Mouse (Mus musculus) right cerebral cortex, postnatal 4 days (tissue): Measurements from ENCODE around the gene Bcl11a.

Experiments
- DNase-seq: peaks from one replicate; pipeline ENCODE4 v3.0.0-alpha.2; 2022

The Bcl11a gene

GRCm38 (mm10) chr11:24162056-24162455 is 84.2 kb downstream of the Bcl11a start:
- DNase-seq: peak; percentile 66

GRCm38 (mm10) chr11:24163072-24163471 is 85.2 kb downstream of the Bcl11a start:
- no peak for DNase-seq

- no peak for DNase-seq
These were observed 86.2 kb downstream of the Bcl11a start for GRCm38 (mm10) chr11:24164065-24164464.

- no peak for DNase-seq
These were observed 93.9 kb downstream of the Bcl11a start for GRCm38 (mm10) chr11:24171675-24172285.

GRCm38 (mm10) chr11:24172585-24172984 is 94.7 kb downstream of the Bcl11a start:
- no peak for DNase-seq

GRCm38 (mm10) chr11:24174161-24174792 is 96.4 kb downstream of the Bcl11a start:
- no peak for DNase-seq

GRCm38 (mm10) chr11:24177458-24177857 is 99.6 kb downstream of the Bcl11a start:
- no peak for DNase-seq

- no peak for DNase-seq
These were observed 101.1 kb downstream of the Bcl11a start for GRCm38 (mm10) chr11:24178823-24179476.

GRCm38 (mm10) chr11:24180040-24180439 is 102.2 kb downstream of the Bcl11a start:
- DNase-seq: no peak

- DNase-seq: no peak
These were observed 105.6 kb downstream of the Bcl11a start for GRCm38 (mm10) chr11:24183501-24183900.

- DNase-seq: no peak
These were observed 107.1 kb downstream of the Bcl11a start for GRCm38 (mm10) chr11:24184932-24185331.

- DNase-seq: no peak
These were observed 112.6 kb downstream of the Bcl11a start for GRCm38 (mm10) chr11:24190411-24190810.

GRCm38 (mm10) chr11:24196460-24197190 is 118.8 kb downstream of the Bcl11a start:
- no peak for DNase-seq

- no peak for DNase-seq
These were observed 119.6 kb downstream of the Bcl11a start for GRCm38 (mm10) chr11:24197424-24197823.

- no peak for DNase-seq
These were observed 121.7 kb downstream of the Bcl11a start for GRCm38 (mm10) chr11:24199560-24199959.

- no peak for DNase-seq
These were observed 122.5 kb downstream of the Bcl11a start for GRCm38 (mm10) chr11:24200310-24200709.

GRCm38 (mm10) chr11:24201223-24201622 is 123.4 kb downstream of the Bcl11a start:
- DNase-seq: no peak

GRCm38 (mm10) chr11:24202641-24203361 is 124.9 kb downstream of the Bcl11a start:
- DNase-seq: no peak

- DNase-seq: no peak
These were observed 125.6 kb downstream of the Bcl11a start for GRCm38 (mm10) chr11:24203489-24203888.

GRCm38 (mm10) chr11:24208951-24209351 is 131.1 kb downstream of the Bcl11a start:
- no peak for DNase-seq

GRCm38 (mm10) chr11:24214509-24215134 is 136.8 kb downstream of the Bcl11a start:
- no peak for DNase-seq

GRCm38 (mm10) chr11:24217741-24218333 is 140.0 kb downstream of the Bcl11a start:
- no peak for DNase-seq
